Mouse (Mus musculus): ENCODE data around the gene Kif1b.

DNA sequence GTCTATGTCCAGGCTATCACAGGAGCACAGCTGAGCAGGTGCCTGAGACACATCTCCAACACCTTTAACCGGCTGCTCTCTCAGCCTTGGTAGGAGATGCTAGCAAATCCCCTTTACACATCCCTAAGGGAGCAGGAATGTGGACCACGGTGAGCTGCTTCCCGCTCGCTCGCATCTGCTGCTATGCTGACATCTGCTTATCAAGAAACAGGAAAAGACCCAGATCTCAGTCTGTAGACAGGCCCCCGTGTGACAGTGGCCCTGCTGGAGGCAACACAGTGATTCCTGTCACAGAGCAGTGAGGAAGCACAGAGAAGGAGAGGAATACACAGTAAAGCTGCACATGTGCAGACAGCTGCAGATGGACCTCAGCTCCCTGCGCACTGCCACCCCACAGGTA, 28.8 kb upstream of the Kif1b start:
- TF ChIP-seq CTCF (IDR thresholded peaks at IDR 0.05; ENCODE audit: borderline replicate concordance, extremely low read depth, insufficient read depth, insufficient read length) (no peak), POLR2A (IDR thresholded peaks at IDR 0.05; ENCODE audit: borderline replicate concordance, extremely low read depth, insufficient read depth, insufficient read length, poor library complexity, severe bottlenecking) (no peak)

Measured in brain, embryonic 14.5 days (tissue).